Mouse (Mus musculus): ENCODE results near the gene Ssbp1. TPM values are rescaled to one million over a fixed set of nuclear protein-coding genes. Genes with fewer than 3 reads are reported as not detected.

Gene Ssbp1
- polyA plus RNA-seq, 1 experiment from 2014 or later: 84.0 TPM

DNA sequence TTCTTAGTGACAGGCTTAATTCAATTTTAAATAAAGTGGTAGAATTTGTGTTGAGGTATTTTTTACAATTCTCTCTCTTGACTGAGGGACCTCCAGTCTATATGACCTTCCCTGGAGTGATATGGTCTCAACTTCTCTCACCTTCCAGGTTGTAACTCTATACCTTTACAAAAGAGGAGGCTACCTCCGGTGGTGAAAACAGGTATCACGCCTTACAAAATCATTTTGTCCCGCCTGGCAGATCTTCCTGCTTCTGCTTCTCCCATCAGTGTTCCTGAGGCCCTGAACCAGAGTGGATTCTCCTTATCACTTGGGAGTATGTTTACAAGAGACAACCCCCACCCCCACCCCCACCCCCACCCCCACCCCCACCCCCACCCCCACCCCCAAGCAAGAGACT is 29.4 kb upstream of the Ssbp1 start:
- Histone ChIP-seq H3K4me2 (ENCODE audit: low read depth, low read length) (no peak overlapping the region), H3K9me3 (ENCODE audit: control insufficient read depth, low read length) (no peaks in the 10 kb centered on the region), H3K27ac (ENCODE audit: low read depth, low read length) (no peak overlapping the region), H3K27me3 (ENCODE audit: control insufficient read depth, insufficient read depth, low read length) (no peaks in the 10 kb centered on the region), H3K36me3 (ENCODE audit: control insufficient read depth, insufficient read depth, low read length) (no peaks in the 10 kb centered on the region), H3K4me3 (ENCODE audit: low read depth, low read length) (no peak overlapping the region), H3K4me1 (ENCODE audit: control insufficient read depth, insufficient read depth, low read length) (no peaks in the 10 kb centered on the region), H3K9ac (replicated peaks; ENCODE audit: low read depth, low read length) (no peak overlapping the region)
- ATAC-seq (ENCODE audit: low read depth): no peak
- WGBS: 40% methylated on average over 3 of the region's 3 CpGs

DNA sequence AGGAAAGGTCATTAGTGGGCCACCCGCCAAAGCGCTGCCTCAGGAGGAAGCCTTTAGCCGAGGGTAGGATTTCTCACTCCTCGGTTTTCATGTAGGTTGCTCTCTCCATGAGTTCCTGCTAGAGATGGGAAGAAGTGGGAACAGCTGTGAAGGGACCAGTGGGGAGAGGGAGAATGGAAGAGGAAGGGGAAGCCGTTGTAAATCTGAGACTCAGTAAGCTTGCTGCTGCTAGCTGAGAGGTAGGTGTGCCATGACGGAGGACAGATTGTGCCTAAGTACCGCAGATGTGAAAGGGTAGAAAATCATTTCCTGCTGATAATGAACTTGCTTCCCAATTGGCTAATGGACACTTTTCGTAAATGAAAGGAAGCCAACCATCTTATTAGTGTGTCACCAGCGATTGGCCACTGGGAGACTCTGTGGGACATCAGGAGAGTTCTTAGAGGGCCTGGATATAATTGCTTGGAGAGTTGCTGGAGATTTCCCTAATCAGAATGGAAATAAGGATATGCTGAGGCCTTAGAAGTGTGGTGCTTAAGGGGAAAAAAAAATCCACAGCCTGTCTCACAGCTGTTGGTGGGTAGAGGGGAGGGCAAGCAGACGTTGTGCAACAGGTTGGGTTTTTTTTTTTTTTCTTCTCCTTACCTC is 27.7 kb upstream of the Ssbp1 start:
- no peaks in the 10 kb centered on the region for H3K27me3 ChIP-seq (ENCODE audit: control insufficient read depth, insufficient read depth, low read length)
- H3K4me2 ChIP-seq (ENCODE audit: low read depth, low read length): no peak overlapping the region
- H3K9ac ChIP-seq (replicated peaks; ENCODE audit: low read depth, low read length): no peak overlapping the region
- H3K27ac ChIP-seq (ENCODE audit: low read depth, low read length): no peak overlapping the region
- 32% methylated on average over 10 of the region's 10 CpGs for WGBS
- no peaks in the 10 kb centered on the region for H3K4me1 ChIP-seq (ENCODE audit: control insufficient read depth, insufficient read depth, low read length)
- no peak overlapping the region for H3K4me3 ChIP-seq (ENCODE audit: low read depth, low read length)
- no peaks in the 10 kb centered on the region for H3K36me3 ChIP-seq (ENCODE audit: control insufficient read depth, insufficient read depth, low read length)
- ATAC-seq (ENCODE audit: low read depth): peak; percentile 49; the same call in 1 of the 2 replicates
- H3K9me3 ChIP-seq (ENCODE audit: control insufficient read depth, low read length): no peaks in the 10 kb centered on the region

DNA sequence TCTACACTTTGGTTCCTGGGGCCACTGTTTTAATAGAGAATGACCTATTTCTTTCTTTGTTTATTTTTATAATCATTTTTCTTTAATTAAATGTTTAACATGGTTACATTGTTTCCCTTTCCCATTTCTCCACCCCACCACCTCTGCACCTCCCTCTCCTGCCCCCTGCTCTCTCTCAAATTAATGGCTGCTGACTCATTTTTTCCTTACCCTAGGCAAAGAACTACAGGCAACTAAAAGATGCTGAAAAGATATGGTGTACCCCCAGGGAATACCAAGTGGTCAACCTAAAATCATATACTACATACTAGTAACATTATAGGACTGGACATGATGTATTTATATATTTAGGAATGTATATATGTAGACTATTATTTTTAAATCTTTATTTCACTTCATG is 22.5 kb upstream of the Ssbp1 start:
- no peaks in the 10 kb centered on the region for H3K27me3 ChIP-seq (ENCODE audit: control insufficient read depth, insufficient read depth, low read length)
- no peaks in the 10 kb centered on the region for H3K36me3 ChIP-seq (ENCODE audit: control insufficient read depth, insufficient read depth, low read length)
- no peak overlapping the region for H3K27ac ChIP-seq (ENCODE audit: low read depth, low read length)
- H3K9ac ChIP-seq (replicated peaks; ENCODE audit: low read depth, low read length): no peak overlapping the region
- H3K4me3 ChIP-seq (ENCODE audit: low read depth, low read length): no peak overlapping the region
- H3K9me3 ChIP-seq (ENCODE audit: control insufficient read depth, low read length): no peaks in the 10 kb centered on the region
- no peak overlapping the region for H3K4me2 ChIP-seq (ENCODE audit: low read depth, low read length)
- no peak for ATAC-seq (ENCODE audit: low read depth)
- no peaks in the 10 kb centered on the region for H3K4me1 ChIP-seq (ENCODE audit: control insufficient read depth, insufficient read depth, low read length)

DNA sequence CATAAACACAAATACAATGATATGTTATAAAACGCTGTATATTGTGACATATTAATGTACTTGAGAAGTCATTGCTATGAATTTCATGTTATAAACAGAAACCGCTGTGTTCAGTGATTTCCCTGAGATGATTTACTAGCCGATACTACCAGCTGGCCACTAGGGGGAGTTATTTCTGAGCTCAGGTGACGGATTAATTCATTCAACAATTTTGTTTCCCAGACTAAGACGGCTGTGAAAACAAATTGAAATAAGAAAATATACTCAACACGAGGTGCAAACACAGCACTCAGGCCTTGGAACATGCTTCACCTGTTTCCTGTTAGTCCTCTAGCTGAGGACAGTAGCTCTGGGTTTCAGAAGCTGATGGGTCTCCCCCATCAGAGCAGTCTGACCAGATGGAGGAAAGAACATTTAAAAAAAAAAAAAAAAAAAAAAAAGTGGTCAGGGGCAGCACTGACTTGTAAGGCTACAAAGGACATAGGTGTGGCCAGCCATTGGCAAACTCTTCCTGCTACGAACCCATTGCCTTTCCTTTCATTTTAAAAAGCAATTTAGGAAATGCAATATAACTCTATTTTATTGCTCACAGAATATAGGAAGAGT is 16.6 kb upstream of the Ssbp1 start:
- 27% methylated on average over 7 of the region's 7 CpGs for WGBS
- Histone ChIP-seq H3K4me1 (ENCODE audit: control insufficient read depth, insufficient read depth, low read length) (no peaks in the 10 kb centered on the region), H3K27me3 (ENCODE audit: control insufficient read depth, insufficient read depth, low read length) (no peaks in the 10 kb centered on the region), H3K9me3 (ENCODE audit: control insufficient read depth, low read length) (no peaks in the 10 kb centered on the region), H3K27ac (ENCODE audit: low read depth, low read length) (no peak overlapping the region), H3K9ac (replicated peaks; ENCODE audit: low read depth, low read length) (no peak overlapping the region), H3K36me3 (ENCODE audit: control insufficient read depth, insufficient read depth, low read length) (no peaks in the 10 kb centered on the region), H3K4me2 (ENCODE audit: low read depth, low read length) (no peak overlapping the region), H3K4me3 (ENCODE audit: low read depth, low read length) (no peak overlapping the region)
- ATAC-seq (ENCODE audit: low read depth): no peak

GRCm38 (mm10) chr6:40465710-40466109 is 5.4 kb upstream of the Ssbp1 start:
- Histone ChIP-seq H3K4me2 (ENCODE audit: low read depth, low read length) (no peak overlapping the region), H3K4me3 (ENCODE audit: low read depth, low read length) (no peak overlapping the region), H3K4me1 (ENCODE audit: control insufficient read depth, insufficient read depth, low read length) (no peaks in the 10 kb centered on the region), H3K9me3 (ENCODE audit: control insufficient read depth, low read length) (no peaks in the 10 kb centered on the region), H3K36me3 (ENCODE audit: control insufficient read depth, insufficient read depth, low read length) (no peaks in the 10 kb centered on the region), H3K9ac (replicated peaks; ENCODE audit: low read depth, low read length) (no peak overlapping the region), H3K27me3 (ENCODE audit: control insufficient read depth, insufficient read depth, low read length) (no peaks in the 10 kb centered on the region), H3K27ac (ENCODE audit: low read depth, low read length) (no peak overlapping the region)
- 59% methylated on average over 6 of the region's 6 CpGs for WGBS
- no peak for ATAC-seq (ENCODE audit: low read depth)

GRCm38 (mm10) chr6:40471720-40472010 is 513 bp downstream of the Ssbp1 start:
- Histone ChIP-seq H3K36me3 (ENCODE audit: control insufficient read depth, insufficient read depth, low read length) (peaks cover 17% of the 10 kb centered on the region; the same call in 1 of the 2 replicates), H3K9me3 (ENCODE audit: control insufficient read depth, low read length) (no peaks in the 10 kb centered on the region), H3K27ac (ENCODE audit: low read depth, low read length) (peak overlapping the region; percentile 88), H3K4me3 (ENCODE audit: low read depth, low read length) (peak overlapping the region; percentile 78), H3K4me1 (ENCODE audit: control insufficient read depth, insufficient read depth, low read length) (peaks cover 8% of the 10 kb centered on the region; the same call in 1 of the 2 replicates), H3K9ac (replicated peaks; ENCODE audit: low read depth, low read length) (peak overlapping the region; percentile 80), H3K4me2 (ENCODE audit: low read depth, low read length) (peak overlapping the region; percentile 79), H3K27me3 (ENCODE audit: control insufficient read depth, insufficient read depth, low read length) (no peaks in the 10 kb centered on the region)
- no peak for ATAC-seq (ENCODE audit: low read depth)
- WGBS: under 1% methylated on average over 7 of the region's 7 CpGs

DNA sequence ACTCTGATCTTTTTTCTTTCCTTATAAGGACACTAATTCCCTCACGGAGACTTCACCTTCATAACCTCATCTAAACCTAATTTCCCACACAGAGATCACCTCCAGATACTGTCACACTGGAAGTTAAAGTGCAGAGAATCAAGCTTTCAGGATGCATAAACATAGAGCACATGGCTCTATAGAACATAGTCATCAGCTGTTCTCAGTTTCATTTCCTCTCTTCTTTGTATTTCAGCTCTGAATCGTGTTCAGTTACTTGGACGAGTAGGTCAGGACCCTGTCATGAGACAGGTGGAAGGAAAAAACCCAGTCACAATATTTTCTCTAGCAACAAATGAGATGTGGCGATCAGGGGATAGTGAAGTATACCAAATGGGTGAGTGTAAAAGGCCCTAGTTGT is 5.0 kb downstream of the Ssbp1 start:
- Histone ChIP-seq H3K27ac (ENCODE audit: low read depth, low read length) (no peak overlapping the region), H3K4me1 (ENCODE audit: control insufficient read depth, insufficient read depth, low read length) (peaks cover 8% of the 10 kb centered on the region; the same call in 1 of the 2 replicates), H3K4me2 (ENCODE audit: low read depth, low read length) (no peak overlapping the region), H3K27me3 (ENCODE audit: control insufficient read depth, insufficient read depth, low read length) (no peaks in the 10 kb centered on the region), H3K36me3 (ENCODE audit: control insufficient read depth, insufficient read depth, low read length) (peaks cover 32% of the 10 kb centered on the region), H3K4me3 (ENCODE audit: low read depth, low read length) (no peak overlapping the region), H3K9ac (replicated peaks; ENCODE audit: low read depth, low read length) (no peak overlapping the region), H3K9me3 (ENCODE audit: control insufficient read depth, low read length) (no peaks in the 10 kb centered on the region)
- ATAC-seq (ENCODE audit: low read depth): no peak
- WGBS: 94% methylated on average over 4 of the region's 4 CpGs

- Histone ChIP-seq H3K9ac (replicated peaks; ENCODE audit: low read depth, low read length) (no peak overlapping the region), H3K27ac (ENCODE audit: low read depth, low read length) (no peak overlapping the region), H3K4me3 (ENCODE audit: low read depth, low read length) (no peak overlapping the region), H3K4me1 (ENCODE audit: control insufficient read depth, insufficient read depth, low read length) (no peaks in the 10 kb centered on the region), H3K9me3 (ENCODE audit: control insufficient read depth, low read length) (no peaks in the 10 kb centered on the region), H3K36me3 (ENCODE audit: control insufficient read depth, insufficient read depth, low read length) (peaks cover 49% of the 10 kb centered on the region), H3K27me3 (ENCODE audit: control insufficient read depth, insufficient read depth, low read length) (no peaks in the 10 kb centered on the region), H3K4me2 (ENCODE audit: low read depth, low read length) (no peak overlapping the region)
- 89% methylated on average over 1 of the region's 1 CpGs for WGBS
- no peak for ATAC-seq (ENCODE audit: low read depth)
These were observed 8.6 kb downstream of the Ssbp1 start for GRCm38 (mm10) chr6:40479705-40480104.

GRCm38 (mm10) chr6:40482318-40482717 is 11.2 kb downstream of the Ssbp1 start:
- peaks cover 31% of the 10 kb centered on the region for H3K36me3 ChIP-seq (ENCODE audit: control insufficient read depth, insufficient read depth, low read length)
- H3K9me3 ChIP-seq (ENCODE audit: control insufficient read depth, low read length): no peaks in the 10 kb centered on the region
- no peak overlapping the region for H3K4me2 ChIP-seq (ENCODE audit: low read depth, low read length)
- no peak overlapping the region for H3K4me3 ChIP-seq (ENCODE audit: low read depth, low read length)
- H3K4me1 ChIP-seq (ENCODE audit: control insufficient read depth, insufficient read depth, low read length): no peaks in the 10 kb centered on the region
- no peaks in the 10 kb centered on the region for H3K27me3 ChIP-seq (ENCODE audit: control insufficient read depth, insufficient read depth, low read length)
- no peak overlapping the region for H3K27ac ChIP-seq (ENCODE audit: low read depth, low read length)
- no peak for ATAC-seq (ENCODE audit: low read depth)
- 89% methylated on average over 5 of the region's 5 CpGs for WGBS
- H3K9ac ChIP-seq (replicated peaks; ENCODE audit: low read depth, low read length): no peak overlapping the region

Data from neural tube, embryonic 14.5 days (tissue).